Mouse (Mus musculus) lung, postnatal 0 days (tissue): ENCODE measurements at regions not wholly inside any gene's neighbourhood (a gene's known extent, or its start where the extent isn't known, plus 50 kb on each side); places are given as distances from the start of the nearest gene placed in this dataset.

Experiments used
- CTCF ChIP-seq: IDR thresholded peaks from 2 replicates; pipeline ENCODE4 v1.5.1; 2016; ENCODE audit warnings: antibody characterized with exemption, mild to moderate bottlenecking
- EP300 ChIP-seq: IDR thresholded peaks from 2 replicates; pipeline ENCODE4 v1.6.1; 2016; ENCODE audit warnings: antibody characterized with exemption, mild to moderate bottlenecking, control low read depth

DNA sequence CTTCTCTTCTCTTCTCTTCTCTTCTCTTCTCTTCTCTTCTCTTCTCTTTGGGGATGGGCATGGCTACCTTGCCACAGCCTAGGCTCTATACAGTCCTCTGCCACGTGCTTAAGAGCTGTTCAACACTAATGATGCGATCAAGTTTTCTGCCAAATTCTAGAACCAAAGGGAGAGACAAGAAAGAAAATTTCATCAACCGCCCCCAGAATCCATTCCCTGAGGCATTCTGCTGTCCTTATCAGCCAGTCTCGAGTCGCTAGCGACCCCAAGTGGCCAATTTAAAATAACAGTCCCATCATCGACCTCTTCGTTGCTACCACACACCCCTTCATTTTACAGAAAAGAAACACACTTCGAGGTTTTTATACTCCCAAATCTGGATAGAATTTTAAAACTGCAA is 171.5 kb downstream of the Qdpr start:
- peak; percentile 88 for TF ChIP-seq CTCF
- peak; percentile 48 for TF ChIP-seq EP300
